Mouse (Mus musculus) layer of hippocampus, adult 2 months (tissue): ENCODE data around the gene Adgrf3. TPM values are rescaled to one million over a fixed set of nuclear protein-coding genes. Genes with fewer than 3 reads are reported as not detected.

ENCODE experiments used
- DNase-seq, 2 experiments: peaks; one replicate each; pipeline ENCODE4 v3.0.0; 2022; ENCODE audit warnings: low spot score in 2 of 2
- H3K27ac ChIP-seq: fragments of 200-600 bp; 2 replicates; pipeline ENCODE4 v1.8.1; 2022
- H3K4me3 ChIP-seq: fragments of 200-600 bp; 2 replicates; pipeline ENCODE4 v1.8.1; 2022; ENCODE audit warnings: mild to moderate bottlenecking
- CTCF ChIP-seq: fragments of 200-600 bp; conservative IDR thresholded peaks from 2 replicates; pipeline ENCODE4 v1.8.1; 2022; ENCODE audit warnings: antibody characterized with exemption, mild to moderate bottlenecking, moderate library complexity
- microRNA-seq, 2 experiments: library from miRNA; unstranded; fragments of <30 nt; microRNA quantifications; one replicate each; pipeline ENCODE4 v1.2.0; 2021
- total RNA-seq, 2 experiments: library from RNA; stranded (reverse); gene quantifications; 2 replicates each; pipeline ENCODE4 v1.2.3; 2021

Gene Adgrf3
- total RNA-seq, 2 experiments from 2014 or later: not detected

DNA sequence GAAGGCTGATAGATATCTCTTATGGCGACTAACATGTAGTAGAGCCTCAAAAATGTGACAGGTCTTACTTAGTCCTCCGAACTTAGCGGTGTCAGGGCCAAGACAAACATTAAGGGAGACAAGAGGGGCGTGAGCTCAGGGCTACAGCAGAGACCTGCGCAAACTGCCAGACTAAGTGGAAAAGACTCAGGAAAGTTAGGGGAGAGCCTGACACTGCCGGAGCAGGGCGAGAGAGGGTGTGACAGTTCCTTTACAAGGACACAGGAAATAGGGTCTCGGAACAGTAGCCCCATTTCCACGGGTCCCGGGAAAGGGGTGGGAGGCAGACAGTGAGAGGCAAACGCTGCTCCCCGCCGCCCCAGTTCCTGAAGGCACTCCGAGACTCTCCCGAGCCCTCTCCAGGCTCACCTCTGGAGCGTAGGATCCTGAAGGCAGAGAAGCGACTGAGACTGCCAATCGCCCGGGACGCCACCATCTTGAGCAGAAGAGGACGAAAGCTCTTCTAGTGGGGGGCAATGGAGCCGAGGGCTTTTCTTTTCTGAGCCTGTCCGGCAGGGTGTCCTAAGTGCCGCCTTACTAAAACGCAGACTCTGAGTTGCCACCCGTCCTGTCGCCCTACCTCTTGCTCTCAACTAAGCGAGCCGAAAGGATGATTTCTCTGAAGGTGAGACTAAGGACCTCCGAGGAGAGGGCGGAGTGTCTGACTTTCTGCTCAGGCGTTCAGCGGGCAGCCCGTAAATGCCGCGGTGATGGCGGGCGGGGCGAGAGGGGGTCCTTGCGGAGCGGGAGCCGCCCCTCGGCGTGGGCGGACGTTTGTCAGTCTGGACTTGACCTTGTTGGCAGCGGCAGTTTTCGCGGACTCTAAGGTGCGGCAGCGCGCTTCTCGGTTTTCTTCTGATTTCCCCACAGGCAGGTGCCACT is 50.8 kb downstream of the Adgrf3 start, which contains the start of the genes Hadha and Hadhb:
Hadha (minus strand) TSS at position 689 of the 921 bp plus-strand sequence.
Hadhb (plus strand) TSS at position 775 of the 921 bp plus-strand sequence.
- DNase-seq: peak; percentile 86 to 94
- peak; percentile 47 for TF ChIP-seq CTCF
- Histone ChIP-seq H3K4me3 (peak within 1 kb of the TSS; percentile 98), H3K27ac (peak within 1 kb of the TSS; percentile 100)

DNA sequence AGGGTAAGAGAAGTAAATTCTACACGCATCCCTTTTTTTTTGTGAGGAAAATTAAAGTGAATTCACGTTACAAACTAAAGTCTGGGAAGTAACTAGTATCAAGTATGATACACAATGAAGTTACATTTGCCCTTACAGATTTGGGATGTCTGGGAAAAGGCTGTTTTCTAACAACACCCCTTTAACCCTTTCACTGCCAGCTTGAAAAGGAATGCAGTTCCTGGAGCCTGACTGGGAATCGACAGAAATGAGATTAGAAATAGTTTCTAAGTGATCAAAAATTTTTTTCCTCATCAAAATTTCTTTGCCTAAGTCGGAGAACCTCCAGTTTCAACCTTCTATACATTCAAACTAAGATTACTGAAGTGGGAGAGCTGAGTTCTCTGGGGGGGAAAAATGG is 51.5 kb downstream of the Adgrf3 start:
- H3K27ac ChIP-seq: peak overlapping the region; percentile 100
- peak overlapping the region; percentile 98 for H3K4me3 ChIP-seq
- no peak for DNase-seq
- no peak for TF ChIP-seq CTCF

DNA sequence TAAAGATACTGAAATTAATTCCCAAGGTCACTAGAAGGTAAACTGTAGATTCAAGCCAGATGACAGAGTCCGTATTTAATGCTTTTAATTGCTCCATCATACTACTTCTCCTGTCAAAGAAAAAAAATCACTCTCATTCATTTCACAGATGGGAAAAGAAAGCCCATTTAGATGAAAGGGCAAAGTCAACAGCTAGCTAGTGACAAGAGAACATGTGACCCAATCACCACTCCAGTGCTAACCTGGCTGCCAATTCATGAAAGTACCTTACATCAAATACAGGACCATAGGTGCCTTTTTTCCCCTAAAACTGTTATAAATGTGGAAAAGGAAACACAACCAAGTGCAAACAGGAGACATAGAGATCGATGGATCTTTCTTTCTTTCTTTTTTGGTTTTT is 52.3 kb downstream of the Adgrf3 start:
- no peak for TF ChIP-seq CTCF
- Histone ChIP-seq H3K4me3 (no peak overlapping the region), H3K27ac (no peak overlapping the region)
- no peak for DNase-seq

DNA sequence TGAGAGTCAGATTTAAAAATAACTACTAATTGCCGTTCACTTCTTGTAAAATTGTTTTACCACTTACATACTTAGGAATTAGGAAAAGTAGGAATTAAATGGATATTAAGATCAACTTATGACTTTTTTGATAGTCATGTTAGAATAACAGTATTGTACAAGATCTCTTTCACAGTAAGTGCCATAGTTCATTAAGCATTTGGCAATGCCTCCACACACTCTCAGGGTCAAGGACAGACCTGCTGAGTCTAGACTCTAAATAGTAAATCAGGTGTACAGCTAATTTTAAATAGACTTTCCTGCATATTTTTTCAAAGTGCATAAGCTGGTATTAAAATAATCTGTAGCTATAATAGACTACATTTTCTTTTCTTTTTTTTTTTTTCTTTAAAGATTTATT is 53.1 kb downstream of the Adgrf3 start:
- no peak for DNase-seq
- H3K4me3 ChIP-seq: no peak overlapping the region
- no peak for TF ChIP-seq CTCF
- H3K27ac ChIP-seq: no peak overlapping the region

DNA sequence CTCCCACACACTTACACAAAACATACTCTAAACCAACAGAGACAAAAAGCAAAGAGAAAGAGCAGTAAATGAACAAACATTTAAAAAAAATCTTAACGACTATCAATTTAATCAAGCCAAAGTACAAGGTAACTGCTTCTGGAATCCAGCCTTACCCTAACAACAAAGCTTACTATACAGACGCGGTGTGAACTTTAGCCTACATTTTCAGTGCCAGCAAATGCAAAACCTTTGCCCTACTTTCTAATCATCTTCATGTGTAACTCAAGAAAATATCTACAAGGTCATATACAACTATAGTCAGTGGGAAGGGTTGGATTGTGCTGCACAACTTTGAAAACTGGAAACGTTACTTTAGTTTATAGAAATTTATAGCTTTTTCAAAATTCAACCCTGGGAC is 53.5 kb downstream of the Adgrf3 start:
- no peak for TF ChIP-seq CTCF
- Histone ChIP-seq H3K27ac (no peak overlapping the region), H3K4me3 (no peak overlapping the region)
- DNase-seq: no peak

DNA sequence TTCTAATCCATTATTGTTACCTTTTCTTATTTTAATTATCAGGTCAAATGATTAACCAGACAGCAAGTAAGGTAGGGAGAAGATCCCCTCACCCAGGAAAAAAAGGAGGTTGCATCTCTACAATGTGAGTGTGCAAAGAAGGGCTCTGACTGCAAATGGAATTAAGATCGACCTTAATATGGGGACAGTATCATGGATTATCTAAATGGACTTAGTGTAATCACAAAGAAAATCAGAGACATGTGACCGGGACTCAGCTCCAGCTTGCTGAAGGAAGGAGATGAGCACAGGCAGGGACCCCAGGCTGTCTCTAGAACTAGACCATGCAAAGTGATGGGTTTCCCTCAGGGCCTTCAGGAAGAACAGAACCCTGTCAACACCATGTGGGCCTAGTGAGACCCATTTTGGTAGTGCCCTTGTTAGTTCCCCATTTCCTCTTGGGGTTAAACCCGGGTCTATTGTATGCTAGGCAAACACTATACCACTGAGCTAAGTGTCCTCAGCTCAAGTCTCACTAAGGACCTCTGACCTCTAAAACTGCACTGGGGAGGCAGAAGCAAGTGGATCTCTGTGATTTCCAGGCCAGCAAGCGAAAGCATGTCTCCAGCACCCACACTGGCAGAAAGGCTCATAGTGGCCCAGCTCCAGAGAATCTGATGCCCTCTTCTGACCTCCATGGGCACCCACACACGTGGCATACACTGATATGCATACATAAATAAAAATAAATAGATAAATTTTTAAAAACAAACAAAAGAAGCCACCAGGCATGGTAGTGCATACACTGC is 57.2 kb downstream of the Adgrf3 start:
- DNase-seq: no peak
- Histone ChIP-seq H3K27ac (no peak overlapping the region), H3K4me3 (no peak overlapping the region)
- no peak for TF ChIP-seq CTCF

DNA sequence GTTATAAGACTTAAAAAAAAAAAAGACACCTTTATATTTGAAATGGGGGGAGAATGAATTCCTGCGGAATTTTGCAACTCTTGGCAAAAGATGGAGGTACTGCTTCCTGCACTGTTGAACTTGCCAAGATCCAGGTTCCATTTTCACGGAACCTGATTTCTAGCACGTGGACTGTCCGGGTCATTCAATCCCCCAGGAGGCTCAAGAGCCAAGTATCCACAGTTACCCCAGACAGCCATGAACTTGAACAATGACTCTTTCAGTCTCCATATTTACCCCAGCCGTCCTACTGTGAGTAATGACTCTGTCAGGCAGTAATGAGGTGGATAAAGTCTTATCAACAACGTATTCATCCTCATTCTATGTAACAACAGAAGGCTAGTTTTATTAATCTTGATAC is 59.0 kb downstream of the Adgrf3 start:
- H3K4me3 ChIP-seq: no peak overlapping the region
- no peak for DNase-seq
- no peak for TF ChIP-seq CTCF
- no peak overlapping the region for H3K27ac ChIP-seq

Small RNAs within 50 kb of the gene (microRNA-seq; reads per million reads assigned to microRNA genes)
- gene Mir1960: 0.18 to 0.64 reads per million in 2 experiments

Other genes starting within 250 kb of the Adgrf3 start
- gene Il6, start 192.6 kb downstream of the Adgrf3 start, total RNA-seq: not detected
- gene Tyms, start 132.1 kb downstream of the Adgrf3 start, total RNA-seq: 1 to 10 TPM; 5.8 to 7.2 TPM
- 10 to 100 TPM; 12.7 to 12.9 TPM for gene Garem2, start 100.6 kb downstream of the Adgrf3 start, total RNA-seq
- 1 to 10 TPM; 2.0 to 2.6 TPM for gene 3110082J24Rik, start 99.6 kb downstream of the Adgrf3 start, total RNA-seq
- gene Hadha, start 50.6 kb downstream of the Adgrf3 start, total RNA-seq: 10 to 100 TPM; 77.8 to 80.9 TPM
- 10 to 100 TPM; 88.4 to 93.2 TPM for gene Hadhb, start 50.5 kb downstream of the Adgrf3 start, total RNA-seq
- gene Selenoi, start 26.9 kb upstream of the Adgrf3 start, total RNA-seq: 10 to 100 TPM; 34.9 to 35.3 TPM
- 1 to 10 TPM; 7.6 to 8.6 TPM for gene Drc1, start 75.7 kb upstream of the Adgrf3 start, total RNA-seq